Mouse (Mus musculus): ENCODE measurements around the gene Rhof. TPM values are rescaled to one million over a fixed set of nuclear protein-coding genes. Genes with fewer than 3 reads are reported as not detected.
A peak's percentile ranks its signal among the peaks of the same experiment; 100 is the strongest.

The Rhof gene
- total and polyA plus RNA-seq, 2 experiments: 0.09 to 0.86 TPM

DNA sequence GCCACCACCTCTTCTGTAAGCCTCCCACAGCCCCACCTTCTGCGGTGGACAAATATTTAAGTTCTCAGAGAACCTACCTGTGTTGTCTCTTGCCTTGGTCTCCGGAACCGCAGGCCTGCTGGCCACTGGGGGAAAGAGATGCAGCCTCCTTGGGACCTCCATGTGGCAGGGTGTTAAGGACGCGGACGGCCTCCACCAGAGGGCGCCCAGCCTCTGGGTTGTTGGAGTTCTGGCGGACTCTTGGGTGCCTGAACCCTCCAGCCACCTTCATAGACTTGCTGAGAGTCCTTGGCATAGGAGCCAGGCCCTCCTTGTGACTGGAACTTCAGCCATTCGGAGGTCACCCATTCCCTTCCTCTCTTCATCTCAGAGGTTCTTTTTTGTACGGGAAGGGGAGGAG lies 15.2 kb downstream of the Rhof start:
- H3K4me1 ChIP-seq (ENCODE audit: control insufficient read depth, insufficient read depth, low read length): no peaks in the 10 kb centered on the region
- H3K27me3 ChIP-seq (ENCODE audit: control insufficient read depth, insufficient read depth, low read length): no peaks in the 10 kb centered on the region
- no peak overlapping the region for H3K9ac ChIP-seq (ENCODE audit: low read depth, low read length)
- 37% methylated on average over 10 of the region's 10 CpGs for WGBS
- H3K4me3 ChIP-seq (ENCODE audit: insufficient read depth, low read depth, low read length): no peak overlapping the region
- H3K79me2 ChIP-seq (ENCODE audit: control insufficient read depth, insufficient read depth, low read length): no peaks in the 10 kb centered on the region
- H3K36me3 ChIP-seq (ENCODE audit: control insufficient read depth, insufficient read depth, low read length): no peaks in the 10 kb centered on the region
- H3K27ac ChIP-seq (replicated peaks; ENCODE audit: insufficient read depth, low read depth, low read length): no peak overlapping the region
- DNase-seq (ENCODE audit: extremely low read depth, low read depth, low spot score): peak; percentile 30
- peak; percentile 87 for TF ChIP-seq CTCF (IDR thresholded peaks at IDR 0.05; ENCODE audit: low read depth, low read length)
- TF ChIP-seq POLR2A (IDR thresholded peaks at IDR 0.05; ENCODE audit: extremely low read depth, insufficient read depth, low read length): no peak

DNA sequence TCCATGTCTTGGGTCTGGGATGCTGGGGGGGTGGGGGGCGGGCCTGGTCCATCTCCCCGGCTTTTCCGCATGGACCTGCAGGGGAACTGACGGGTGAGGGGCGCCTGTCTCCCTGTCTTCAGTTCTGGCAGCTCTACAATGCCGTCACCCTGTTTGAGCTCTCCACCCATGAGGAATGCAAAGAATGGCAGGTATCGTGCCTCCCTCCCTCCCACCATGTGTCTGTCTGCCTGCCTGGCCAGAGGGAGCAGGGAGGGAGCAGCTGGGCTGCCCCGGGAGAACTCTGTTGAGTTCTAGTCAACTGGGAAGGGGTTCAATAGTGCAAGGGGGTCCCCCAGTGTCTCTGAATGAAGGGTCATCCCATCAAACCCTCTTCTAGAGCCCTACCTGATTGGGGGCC lies 16.4 kb downstream of the Rhof start:
- Histone ChIP-seq H3K36me3 (ENCODE audit: control insufficient read depth, insufficient read depth, low read length) (no peaks in the 10 kb centered on the region), H3K9ac (ENCODE audit: low read depth, low read length) (no peak overlapping the region), H3K79me2 (ENCODE audit: control insufficient read depth, insufficient read depth, low read length) (no peaks in the 10 kb centered on the region), H3K4me3 (ENCODE audit: insufficient read depth, low read depth, low read length) (no peak overlapping the region), H3K27me3 (ENCODE audit: control insufficient read depth, insufficient read depth, low read length) (no peaks in the 10 kb centered on the region), H3K27ac (replicated peaks; ENCODE audit: insufficient read depth, low read depth, low read length) (no peak overlapping the region), H3K4me1 (ENCODE audit: control insufficient read depth, insufficient read depth, low read length) (no peaks in the 10 kb centered on the region)
- TF ChIP-seq POLR2A (IDR thresholded peaks at IDR 0.05; ENCODE audit: extremely low read depth, insufficient read depth, low read length) (no peak), CTCF (IDR thresholded peaks at IDR 0.05; ENCODE audit: low read depth, low read length) (no peak)
- no peak for DNase-seq (ENCODE audit: extremely low read depth, low read depth, low spot score)
- WGBS: 89% methylated on average over 8 of the region's 8 CpGs

DNA sequence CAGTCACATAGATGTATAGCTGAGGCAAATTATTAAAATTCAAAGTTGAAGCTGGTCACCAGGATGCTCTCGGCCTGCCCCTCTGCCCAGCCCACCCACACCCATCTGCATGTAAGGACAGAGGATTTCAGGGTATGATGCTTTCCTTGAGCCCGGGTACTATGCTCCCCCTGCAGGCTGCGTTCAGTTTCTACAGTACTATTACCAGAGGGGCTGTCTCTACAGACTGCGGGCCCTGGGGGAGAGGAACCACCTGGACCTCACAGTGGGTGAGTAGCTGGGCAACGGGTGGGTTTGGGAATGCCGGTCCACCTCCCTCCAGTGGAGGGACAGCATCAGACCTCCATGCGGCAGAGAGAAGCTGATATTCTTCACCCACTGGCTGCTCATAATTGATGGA lies 17.6 kb downstream of the Rhof start:
- no peaks in the 10 kb centered on the region for H3K79me2 ChIP-seq (ENCODE audit: control insufficient read depth, insufficient read depth, low read length)
- H3K4me1 ChIP-seq (ENCODE audit: control insufficient read depth, insufficient read depth, low read length): no peaks in the 10 kb centered on the region
- no peaks in the 10 kb centered on the region for H3K36me3 ChIP-seq (ENCODE audit: control insufficient read depth, insufficient read depth, low read length)
- TF ChIP-seq POLR2A (IDR thresholded peaks at IDR 0.05; ENCODE audit: extremely low read depth, insufficient read depth, low read length) (no peak), CTCF (IDR thresholded peaks at IDR 0.05; ENCODE audit: low read depth, low read length) (peak; percentile 24; the same call in 1 of the 2 replicates)
- no peak overlapping the region for H3K4me3 ChIP-seq (ENCODE audit: insufficient read depth, low read depth, low read length)
- H3K27me3 ChIP-seq (ENCODE audit: control insufficient read depth, insufficient read depth, low read length): no peaks in the 10 kb centered on the region
- WGBS: 81% methylated on average over 7 of the region's 7 CpGs
- no peak overlapping the region for H3K27ac ChIP-seq (replicated peaks; ENCODE audit: insufficient read depth, low read depth, low read length)
- no peak overlapping the region for H3K9ac ChIP-seq (ENCODE audit: low read depth, low read length)
- no peak for DNase-seq (ENCODE audit: extremely low read depth, low read depth, low spot score)

DNA sequence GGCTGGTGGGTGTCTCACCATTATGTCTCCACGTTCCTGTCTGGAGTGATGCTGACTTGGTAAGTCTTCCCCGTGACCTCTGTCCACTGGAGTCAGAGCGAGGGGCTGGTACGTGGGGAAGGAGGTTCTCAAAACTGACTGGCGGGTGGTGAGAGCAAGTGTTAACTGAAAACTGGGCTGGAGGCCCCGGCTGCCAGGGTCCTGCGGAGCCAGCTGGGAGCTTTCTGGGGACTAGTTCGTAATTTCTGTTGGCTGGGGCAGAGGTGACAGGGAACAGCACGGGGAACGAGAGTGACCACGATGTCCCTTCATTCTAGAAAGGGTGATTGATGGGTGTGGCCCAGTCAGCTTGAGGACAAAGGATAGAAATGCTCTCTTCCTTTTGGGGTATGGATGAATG lies 18.4 kb downstream of the Rhof start:
- Histone ChIP-seq H3K36me3 (ENCODE audit: control insufficient read depth, insufficient read depth, low read length) (no peaks in the 10 kb centered on the region), H3K9ac (ENCODE audit: low read depth, low read length) (no peak overlapping the region), H3K27ac (replicated peaks; ENCODE audit: insufficient read depth, low read depth, low read length) (no peak overlapping the region), H3K4me3 (ENCODE audit: insufficient read depth, low read depth, low read length) (no peak overlapping the region), H3K4me1 (ENCODE audit: control insufficient read depth, insufficient read depth, low read length) (no peaks in the 10 kb centered on the region), H3K79me2 (ENCODE audit: control insufficient read depth, insufficient read depth, low read length) (no peaks in the 10 kb centered on the region), H3K27me3 (ENCODE audit: control insufficient read depth, insufficient read depth, low read length) (no peaks in the 10 kb centered on the region)
- DNase-seq (ENCODE audit: extremely low read depth, low read depth, low spot score): no peak
- TF ChIP-seq POLR2A (IDR thresholded peaks at IDR 0.05; ENCODE audit: extremely low read depth, insufficient read depth, low read length): no peak
- TF ChIP-seq CTCF (IDR thresholded peaks at IDR 0.05; ENCODE audit: low read depth, low read length): no peak
- 84% methylated on average over 11 of the region's 11 CpGs for whole genome bisulfite sequencing

DNA sequence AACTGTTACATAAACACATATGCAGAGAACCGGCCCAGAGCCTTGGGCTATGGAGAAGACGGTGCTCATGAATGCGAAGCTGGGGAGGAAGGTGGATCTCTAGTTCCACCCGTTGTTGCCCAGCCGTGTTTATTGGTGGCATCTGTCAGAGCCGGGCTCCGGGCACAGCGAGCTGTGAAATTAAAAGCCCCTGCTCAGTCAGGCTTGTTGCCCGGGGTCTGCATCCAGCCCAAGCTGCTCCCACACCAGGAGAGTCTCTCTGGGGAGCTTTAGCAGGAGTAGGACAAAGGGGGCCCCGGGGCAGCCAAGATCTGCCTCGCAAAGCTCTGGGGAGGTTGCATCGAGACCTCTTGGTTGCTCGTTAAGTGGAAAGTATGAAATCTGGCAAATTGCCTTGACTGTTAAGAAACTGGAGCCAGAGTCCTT lies 22.2 kb downstream of the Rhof start:
- no peaks in the 10 kb centered on the region for H3K4me1 ChIP-seq (ENCODE audit: control insufficient read depth, insufficient read depth, low read length)
- TF ChIP-seq POLR2A (IDR thresholded peaks at IDR 0.05; ENCODE audit: extremely low read depth, insufficient read depth, low read length): no peak
- TF ChIP-seq CTCF (IDR thresholded peaks at IDR 0.05; ENCODE audit: low read depth, low read length): no peak
- no peak overlapping the region for H3K9ac ChIP-seq (ENCODE audit: low read depth, low read length)
- DNase-seq (ENCODE audit: extremely low read depth, low read depth, low spot score): no peak
- no peaks in the 10 kb centered on the region for H3K36me3 ChIP-seq (ENCODE audit: control insufficient read depth, insufficient read depth, low read length)
- H3K79me2 ChIP-seq (ENCODE audit: control insufficient read depth, insufficient read depth, low read length): no peaks in the 10 kb centered on the region
- H3K4me3 ChIP-seq (ENCODE audit: insufficient read depth, low read depth, low read length): no peak overlapping the region
- H3K27ac ChIP-seq (replicated peaks; ENCODE audit: insufficient read depth, low read depth, low read length): no peak overlapping the region
- no peaks in the 10 kb centered on the region for H3K27me3 ChIP-seq (ENCODE audit: control insufficient read depth, insufficient read depth, low read length)
- WGBS: 87% methylated on average over 13 of the region's 13 CpGs

DNA sequence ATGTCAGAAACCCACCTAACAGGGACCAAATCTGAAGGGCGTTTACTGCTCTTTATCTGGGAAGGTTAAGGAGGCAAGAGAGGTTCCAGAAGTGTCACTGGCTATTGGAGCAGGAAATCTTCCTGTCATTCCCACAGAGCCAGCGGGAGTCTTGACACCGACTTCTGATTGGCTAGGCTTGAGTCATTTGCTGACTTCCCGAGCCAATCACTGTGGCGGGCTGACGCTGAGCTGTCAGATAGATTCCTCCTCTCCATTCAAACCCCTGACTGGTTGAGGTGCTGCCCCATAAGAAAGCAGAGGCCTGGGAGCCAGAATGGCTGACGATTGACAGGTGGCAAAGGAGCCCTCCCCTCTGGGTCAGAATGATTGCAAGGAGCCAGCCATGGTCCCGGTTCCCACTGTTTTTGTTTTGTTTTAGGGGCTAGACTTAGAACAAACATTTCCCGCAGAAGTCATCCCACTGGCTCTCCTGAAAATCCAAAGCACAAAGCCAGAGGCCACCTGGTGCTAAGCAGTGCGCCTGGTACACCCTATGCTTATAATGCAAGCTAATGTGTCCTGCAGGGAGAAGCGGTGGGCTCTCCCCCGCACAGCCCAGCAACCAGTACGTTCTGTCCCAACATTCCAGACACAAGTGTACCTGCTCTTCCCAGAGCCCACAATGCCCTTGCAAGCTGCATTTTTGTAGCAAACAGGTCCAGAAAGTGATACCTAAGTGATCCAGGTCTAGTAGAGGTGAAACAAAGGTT lies 22.9 kb downstream of the Rhof start:
- no peaks in the 10 kb centered on the region for H3K36me3 ChIP-seq (ENCODE audit: control insufficient read depth, insufficient read depth, low read length)
- no peak overlapping the region for H3K4me3 ChIP-seq (ENCODE audit: insufficient read depth, low read depth, low read length)
- no peak overlapping the region for H3K27ac ChIP-seq (replicated peaks; ENCODE audit: insufficient read depth, low read depth, low read length)
- no peaks in the 10 kb centered on the region for H3K4me1 ChIP-seq (ENCODE audit: control insufficient read depth, insufficient read depth, low read length)
- H3K79me2 ChIP-seq (ENCODE audit: control insufficient read depth, insufficient read depth, low read length): no peaks in the 10 kb centered on the region
- DNase-seq (ENCODE audit: extremely low read depth, low read depth, low spot score): no peak
- H3K9ac ChIP-seq (ENCODE audit: low read depth, low read length): no peak overlapping the region
- TF ChIP-seq CTCF (IDR thresholded peaks at IDR 0.05; ENCODE audit: low read depth, low read length): no peak
- no peaks in the 10 kb centered on the region for H3K27me3 ChIP-seq (ENCODE audit: control insufficient read depth, insufficient read depth, low read length)
- WGBS: 69% methylated on average over 13 of the region's 13 CpGs
